Mouse (Mus musculus): Measurements from ENCODE around the gene Alcam. TPM values are rescaled to one million over a fixed set of nuclear protein-coding genes. Genes with fewer than 3 reads are reported as not detected.

The Alcam gene
- polyA plus RNA-seq, 1 experiment from 2014 or later, result 35.2 TPM

- no peak for ATAC-seq
- Histone ChIP-seq H3K27ac (ENCODE audit: low read length) (no peak overlapping the region), H3K9me3 (replicated peaks; ENCODE audit: control insufficient read depth, low read length, poor library complexity, severe bottlenecking) (no peaks in the 10 kb centered on the region), H3K4me3 (ENCODE audit: low read depth, low read length) (no peak overlapping the region), H3K4me1 (ENCODE audit: control insufficient read depth, insufficient read depth, low read length) (no peaks in the 10 kb centered on the region), H3K36me3 (ENCODE audit: control insufficient read depth, insufficient read depth, low read length) (peaks cover 3% of the 10 kb centered on the region; the same call in 1 of the 2 replicates), H3K9ac (ENCODE audit: low read depth, low read length) (no peak overlapping the region), H3K27me3 (ENCODE audit: control insufficient read depth, insufficient read depth, low read depth, low read length) (no peaks in the 10 kb centered on the region), H3K4me2 (ENCODE audit: low read length) (no peak overlapping the region)
Measured at GRCm38 (mm10) chr16:52263751-52264150, 190.1 kb downstream of the Alcam start.

GRCm38 (mm10) chr16:52262582-52262981, 191.3 kb downstream of the Alcam start:
- ATAC-seq, result no peak
- no peak overlapping the region for H3K27ac ChIP-seq (ENCODE audit: low read length)
- H3K9me3 ChIP-seq (replicated peaks; ENCODE audit: control insufficient read depth, low read length, poor library complexity, severe bottlenecking), result no peaks in the 10 kb centered on the region
- H3K4me1 ChIP-seq (ENCODE audit: control insufficient read depth, insufficient read depth, low read length), result no peaks in the 10 kb centered on the region
- H3K9ac ChIP-seq (ENCODE audit: low read depth, low read length), result no peak overlapping the region
- H3K4me3 ChIP-seq (ENCODE audit: low read depth, low read length), result no peak overlapping the region
- no peaks in the 10 kb centered on the region for H3K27me3 ChIP-seq (ENCODE audit: control insufficient read depth, insufficient read depth, low read depth, low read length)
- 30% methylated on average over 1 of the region's 1 CpGs for WGBS
- no peaks in the 10 kb centered on the region for H3K36me3 ChIP-seq (ENCODE audit: control insufficient read depth, insufficient read depth, low read length)
- H3K4me2 ChIP-seq (ENCODE audit: low read length), result no peak overlapping the region

- no peaks in the 10 kb centered on the region for H3K36me3 ChIP-seq (ENCODE audit: control insufficient read depth, insufficient read depth, low read length)
- H3K4me1 ChIP-seq (ENCODE audit: control insufficient read depth, insufficient read depth, low read length), result no peaks in the 10 kb centered on the region
- 84% methylated on average over 1 of the region's 1 CpGs for WGBS
- no peaks in the 10 kb centered on the region for H3K9me3 ChIP-seq (replicated peaks; ENCODE audit: control insufficient read depth, low read length, poor library complexity, severe bottlenecking)
- H3K9ac ChIP-seq (ENCODE audit: low read depth, low read length), result no peak overlapping the region
- H3K4me3 ChIP-seq (ENCODE audit: low read depth, low read length), result no peak overlapping the region
- no peak overlapping the region for H3K27ac ChIP-seq (ENCODE audit: low read length)
- ATAC-seq, result no peak
- H3K4me2 ChIP-seq (ENCODE audit: low read length), result no peak overlapping the region
- H3K27me3 ChIP-seq (ENCODE audit: control insufficient read depth, insufficient read depth, low read depth, low read length), result no peaks in the 10 kb centered on the region
Measured at GRCm38 (mm10) chr16:52261755-52262154, 192.1 kb downstream of the Alcam start.

GRCm38 (mm10) chr16:52250935-52251334, 202.9 kb downstream of the Alcam start:
- Histone ChIP-seq H3K9ac (ENCODE audit: low read depth, low read length) (no peak overlapping the region), H3K27me3 (ENCODE audit: control insufficient read depth, insufficient read depth, low read depth, low read length) (no peaks in the 10 kb centered on the region), H3K36me3 (ENCODE audit: control insufficient read depth, insufficient read depth, low read length) (no peaks in the 10 kb centered on the region), H3K4me3 (ENCODE audit: low read depth, low read length) (no peak overlapping the region), H3K9me3 (replicated peaks; ENCODE audit: control insufficient read depth, low read length, poor library complexity, severe bottlenecking) (no peaks in the 10 kb centered on the region; the same call in 1 of the 2 replicates), H3K27ac (ENCODE audit: low read length) (no peak overlapping the region), H3K4me2 (ENCODE audit: low read length) (no peak overlapping the region), H3K4me1 (ENCODE audit: control insufficient read depth, insufficient read depth, low read length) (no peaks in the 10 kb centered on the region)
- 94% methylated on average over 4 of the region's 4 CpGs for WGBS
- ATAC-seq, result no peak

GRCm38 (mm10) chr16:52250196-52250595, 203.7 kb downstream of the Alcam start:
- WGBS, result 95% methylated on average over 4 of the region's 4 CpGs
- Histone ChIP-seq H3K27me3 (ENCODE audit: control insufficient read depth, insufficient read depth, low read depth, low read length) (no peaks in the 10 kb centered on the region), H3K36me3 (ENCODE audit: control insufficient read depth, insufficient read depth, low read length) (no peaks in the 10 kb centered on the region), H3K9ac (ENCODE audit: low read depth, low read length) (no peak overlapping the region), H3K9me3 (replicated peaks; ENCODE audit: control insufficient read depth, low read length, poor library complexity, severe bottlenecking) (no peaks in the 10 kb centered on the region; the same call in 1 of the 2 replicates), H3K4me1 (ENCODE audit: control insufficient read depth, insufficient read depth, low read length) (no peaks in the 10 kb centered on the region), H3K27ac (ENCODE audit: low read length) (no peak overlapping the region), H3K4me2 (ENCODE audit: low read length) (no peak overlapping the region), H3K4me3 (ENCODE audit: low read depth, low read length) (no peak overlapping the region)
- ATAC-seq, result no peak

GRCm38 (mm10) chr16:52243421-52243973, 210.4 kb downstream of the Alcam start:
- no peaks in the 10 kb centered on the region for H3K4me1 ChIP-seq (ENCODE audit: control insufficient read depth, insufficient read depth, low read length)
- no peak overlapping the region for H3K4me2 ChIP-seq (ENCODE audit: low read length)
- no peaks in the 10 kb centered on the region for H3K36me3 ChIP-seq (ENCODE audit: control insufficient read depth, insufficient read depth, low read length)
- H3K4me3 ChIP-seq (ENCODE audit: low read depth, low read length), result no peak overlapping the region
- no peaks in the 10 kb centered on the region for H3K9me3 ChIP-seq (replicated peaks; ENCODE audit: control insufficient read depth, low read length, poor library complexity, severe bottlenecking)
- H3K27me3 ChIP-seq (ENCODE audit: control insufficient read depth, insufficient read depth, low read depth, low read length), result no peaks in the 10 kb centered on the region
- H3K9ac ChIP-seq (ENCODE audit: low read depth, low read length), result no peak overlapping the region
- WGBS, result 93% methylated on average over 4 of the region's 4 CpGs
- no peak overlapping the region for H3K27ac ChIP-seq (ENCODE audit: low read length)
- ATAC-seq, result no peak

- H3K36me3 ChIP-seq (ENCODE audit: control insufficient read depth, insufficient read depth, low read length), result no peaks in the 10 kb centered on the region
- no peaks in the 10 kb centered on the region for H3K4me1 ChIP-seq (ENCODE audit: control insufficient read depth, insufficient read depth, low read length)
- no peak overlapping the region for H3K27ac ChIP-seq (ENCODE audit: low read length)
- 93% methylated on average over 2 of the region's 2 CpGs for WGBS
- no peak overlapping the region for H3K4me2 ChIP-seq (ENCODE audit: low read length)
- no peaks in the 10 kb centered on the region for H3K27me3 ChIP-seq (ENCODE audit: control insufficient read depth, insufficient read depth, low read depth, low read length)
- no peak overlapping the region for H3K9ac ChIP-seq (ENCODE audit: low read depth, low read length)
- ATAC-seq, result no peak
- no peak overlapping the region for H3K4me3 ChIP-seq (ENCODE audit: low read depth, low read length)
- H3K9me3 ChIP-seq (replicated peaks; ENCODE audit: control insufficient read depth, low read length, poor library complexity, severe bottlenecking), result no peaks in the 10 kb centered on the region
Measured at GRCm38 (mm10) chr16:52242144-52242543, 211.7 kb downstream of the Alcam start.

GRCm38 (mm10) chr16:52229930-52230329, 223.9 kb downstream of the Alcam start:
- Histone ChIP-seq H3K27me3 (ENCODE audit: control insufficient read depth, insufficient read depth, low read depth, low read length) (no peaks in the 10 kb centered on the region), H3K9me3 (replicated peaks; ENCODE audit: control insufficient read depth, low read length, poor library complexity, severe bottlenecking) (no peaks in the 10 kb centered on the region), H3K36me3 (ENCODE audit: control insufficient read depth, insufficient read depth, low read length) (no peaks in the 10 kb centered on the region), H3K9ac (ENCODE audit: low read depth, low read length) (no peak overlapping the region), H3K27ac (ENCODE audit: low read length) (no peak overlapping the region), H3K4me3 (ENCODE audit: low read depth, low read length) (no peak overlapping the region), H3K4me2 (ENCODE audit: low read length) (no peak overlapping the region), H3K4me1 (ENCODE audit: control insufficient read depth, insufficient read depth, low read length) (no peaks in the 10 kb centered on the region)
- no peak for ATAC-seq
- 68% methylated on average over 2 of the region's 2 CpGs for WGBS

- Histone ChIP-seq H3K4me1 (ENCODE audit: control insufficient read depth, insufficient read depth, low read length) (no peaks in the 10 kb centered on the region), H3K27me3 (ENCODE audit: control insufficient read depth, insufficient read depth, low read depth, low read length) (no peaks in the 10 kb centered on the region), H3K9me3 (replicated peaks; ENCODE audit: control insufficient read depth, low read length, poor library complexity, severe bottlenecking) (no peaks in the 10 kb centered on the region), H3K27ac (ENCODE audit: low read length) (no peak overlapping the region), H3K36me3 (ENCODE audit: control insufficient read depth, insufficient read depth, low read length) (no peaks in the 10 kb centered on the region), H3K4me2 (ENCODE audit: low read length) (no peak overlapping the region), H3K4me3 (ENCODE audit: low read depth, low read length) (no peak overlapping the region), H3K9ac (ENCODE audit: low read depth, low read length) (no peak overlapping the region)
- ATAC-seq, result no peak
- WGBS, result 72% methylated on average over 7 of the region's 7 CpGs
Measured at GRCm38 (mm10) chr16:52229446-52229845, 224.4 kb downstream of the Alcam start.
